Mouse (Mus musculus) gastrocnemius, adult 2 months (tissue): ENCODE data around the gene Syt9. TPM values are rescaled to one million over a fixed set of nuclear protein-coding genes. Genes with fewer than 3 reads are reported as not detected.

Experiments
- DNase-seq: peaks from one replicate; pipeline ENCODE4 v3.0.0; 2022
- H3K27ac ChIP-seq: fragments of 200-600 bp; 2 replicates; pipeline ENCODE4 v1.8.1; 2022; ENCODE audit warnings: mild to moderate bottlenecking
- H3K4me3 ChIP-seq: fragments of 200-600 bp; 2 replicates; pipeline ENCODE4 v1.8.1; 2022; ENCODE audit warnings: mild to moderate bottlenecking, moderate library complexity
- CTCF ChIP-seq: fragments of 200-600 bp; IDR thresholded peaks from 2 replicates; pipeline ENCODE4 v1.8.1; 2022; ENCODE audit warnings: antibody characterized with exemption, mild to moderate bottlenecking, moderate library complexity
- intact Hi-C: fragments of 180-260 bp; cut with DNase I; formaldehyde crosslinking; loops from one replicate; pipeline ENCODE4 v1.15.1; 2025
- total RNA-seq, 2 experiments: library from RNA; stranded (reverse); gene quantifications; 2 replicates each; pipeline ENCODE4 v1.2.3; 2021

Syt9 gene
- total RNA-seq, 2 experiments from 2014 or later, result 0.33 to 0.38 TPM

- peak overlapping the region; percentile 66 for H3K4me3 ChIP-seq
- no peak for TF ChIP-seq CTCF
- intact Hi-C loops, result no loop called here
- peak overlapping the region; percentile 67; the same call in 1 of the 2 replicates for H3K27ac ChIP-seq
- DNase-seq, result peak; percentile 22
Observed at GRCm38 (mm10) chr7:107568971-107569370, 198.4 kb downstream of the Syt9 start.

GRCm38 (mm10) chr7:107573856-107574255 is 203.3 kb downstream of the Syt9 start:
- TF ChIP-seq CTCF, result peak; percentile 10; the same call in 1 of the 2 replicates
- intact Hi-C loops, result no loop called here
- H3K4me3 ChIP-seq, result no peak overlapping the region
- DNase-seq, result no peak
- H3K27ac ChIP-seq, result no peak overlapping the region

GRCm38 (mm10) chr7:107574276-107574675 is 203.7 kb downstream of the Syt9 start:
- TF ChIP-seq CTCF, result no peak
- DNase-seq, result no peak
- intact Hi-C loops, result no loop called here
- H3K27ac ChIP-seq, result no peak overlapping the region
- H3K4me3 ChIP-seq, result no peak overlapping the region

- intact Hi-C loops, result loop anchor here (5.0 kb wide), 1 partner anchor 155 kb away; no protein-coding TSS in a partner anchor
- DNase-seq, result peak; percentile 78
- no peak for TF ChIP-seq CTCF
- H3K27ac ChIP-seq, result peak overlapping the region; percentile 93
- H3K4me3 ChIP-seq, result no peak overlapping the region
Observed at GRCm38 (mm10) chr7:107592641-107593040, 222.1 kb downstream of the Syt9 start.

GRCm38 (mm10) chr7:107593904-107594303 is 223.4 kb downstream of the Syt9 start:
- no peak for TF ChIP-seq CTCF
- Histone ChIP-seq H3K4me3 (peak overlapping the region; percentile 86), H3K27ac (peak overlapping the region; percentile 93)
- peak; percentile 58 for DNase-seq
- intact Hi-C loops, result loop anchor here (2.0 to 5.0 kb wide), 2 partner anchors 71 to 153 kb away; no protein-coding TSS in a partner anchor

GRCm38 (mm10) chr7:107594325-107594856 is 223.9 kb downstream of the Syt9 start:
- Histone ChIP-seq H3K4me3 (peak overlapping the region; percentile 86), H3K27ac (peak overlapping the region; percentile 93)
- peak; percentile 69 for DNase-seq
- peak; percentile 65 for TF ChIP-seq CTCF
- intact Hi-C loops, result loop anchor here (2.0 to 5.0 kb wide), 2 partner anchors 70 to 153 kb away; no protein-coding TSS in a partner anchor

GRCm38 (mm10) chr7:107594857-107595402 is 224.4 kb downstream of the Syt9 start, which contains the start of gene Ppfibp2:
TSS of gene Ppfibp2 (plus strand) at chr7:107595207.
- Histone ChIP-seq H3K27ac (peak within 1 kb of the TSS; percentile 93), H3K4me3 (peak within 1 kb of the TSS; percentile 86)
- no peak for TF ChIP-seq CTCF
- intact Hi-C loops, result loop anchor here (2.0 to 5.0 kb wide), 3 partner anchors 42 to 152 kb away; no protein-coding TSS in a partner anchor
- DNase-seq, result peak; percentile 97

GRCm38 (mm10) chr7:107595426-107595825 is 224.9 kb downstream of the Syt9 start:
- intact Hi-C loops, result loop anchor here (2.0 to 5.0 kb wide), 2 partner anchors 42 to 69 kb away; no protein-coding TSS in a partner anchor
- Histone ChIP-seq H3K27ac (peak overlapping the region; percentile 93), H3K4me3 (peak overlapping the region; percentile 86)
- no peak for DNase-seq
- no peak for TF ChIP-seq CTCF

GRCm38 (mm10) chr7:107596753-107597152 is 226.2 kb downstream of the Syt9 start:
- DNase-seq, result no peak
- intact Hi-C loops, result loop anchor here (5.0 kb wide), 1 partner anchor 41 kb away; no protein-coding TSS in a partner anchor
- no peak for TF ChIP-seq CTCF

GRCm38 (mm10) chr7:107597956-107598355 is 227.4 kb downstream of the Syt9 start:
- intact Hi-C loops, result loop anchor here (5.0 kb wide), 1 partner anchor 39 kb away; no protein-coding TSS in a partner anchor
- no peak overlapping the region for H3K4me3 ChIP-seq
- no peak for TF ChIP-seq CTCF
- DNase-seq, result no peak
- peak overlapping the region; percentile 25; the same call in 1 of the 2 replicates for H3K27ac ChIP-seq

More at GRCm38 (mm10) chr7:107596753-107597152, 226.2 kb downstream of the Syt9 start:
- Histone ChIP-seq H3K27ac (peak overlapping the region; percentile 93; the same call in 1 of the 2 replicates), H3K4me3 (peak overlapping the region; percentile 86)

Other genes starting within 250 kb of the Syt9 start
- not detected for gene Olfr715, start 239.6 kb upstream of the Syt9 start, total RNA-seq
- not detected for gene Olfr716, start 232.4 kb upstream of the Syt9 start, total RNA-seq
- gene Nlrp14, start 203.7 kb upstream of the Syt9 start, total RNA-seq, result not detected
- not detected for gene Rbmxl2, start 161.3 kb upstream of the Syt9 start, total RNA-seq
- gene Olfml1, start 196.7 kb downstream of the Syt9 start, total RNA-seq, result 1 to 10 TPM; 2.0 to 2.6 TPM
- 10 to 100 TPM; 10.6 to 19.0 TPM for gene Ppfibp2, start 224.5 kb downstream of the Syt9 start, total RNA-seq